In the genomic region with DNA sequence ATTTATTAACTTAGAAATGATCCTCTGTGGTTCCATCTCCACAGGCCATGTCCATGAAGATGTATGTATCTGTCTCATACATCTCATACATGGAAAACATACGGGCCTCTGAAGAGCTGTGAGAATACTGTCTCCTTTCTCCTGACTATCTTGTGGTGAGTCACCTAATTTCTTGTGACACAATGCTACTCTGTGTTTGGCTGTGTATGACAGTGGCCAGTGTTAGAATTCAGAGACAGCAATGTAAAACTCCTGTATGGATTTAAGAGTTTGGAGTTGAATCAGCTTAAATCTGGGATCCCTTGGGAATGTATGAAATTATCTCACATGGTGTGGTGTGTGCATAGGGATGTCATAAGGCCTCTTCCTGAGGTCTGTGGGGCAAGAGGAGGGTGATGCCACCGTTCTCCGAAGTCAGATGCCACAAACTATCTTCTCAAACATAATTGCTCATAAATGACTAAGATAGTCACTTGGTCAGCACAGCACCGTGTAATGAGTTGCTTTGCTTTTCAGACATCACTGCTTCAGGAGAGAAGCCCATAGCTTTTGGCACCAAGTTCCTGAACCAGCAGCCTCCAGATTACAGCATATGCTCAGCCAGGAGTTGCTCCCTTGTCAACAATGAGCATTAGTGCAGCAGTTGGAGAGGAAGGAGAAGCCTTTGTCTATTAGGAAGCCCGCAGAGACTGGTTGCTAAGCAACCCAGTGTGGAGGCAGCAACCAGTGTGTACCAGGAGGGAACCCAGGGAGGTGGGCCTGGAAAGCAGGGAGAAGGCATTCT, we compare ENCODE assay signal across 10 mouse cellular contexts.
A peak's percentile ranks its signal among the peaks of the same experiment; 100 is the strongest.
DNase-seq lines count a peak whose midpoint lies in the region; TF ChIP-seq lines count a peak whose summit lies in the region.
"Had no signal": no experiment of that assay in that cellular context is flagged by ENCODE, and none has a peak within 500 bp of the region (broad histone marks: within the 10 kb centered on the region; RNA-seq: fewer than 3 reads in every experiment).

No protein-coding gene starts in this region.

- no peaks in the 10 kb centered on the region for H3K27me3 ChIP-seq in heart, adult 2 months (ENCODE audit: control insufficient read depth, insufficient read depth, low read length)
- H3K27me3 ChIP-seq: liver, embryonic 13.5 days had no signal

- H3K27ac ChIP-seq in heart, adult 2 months: no peak overlapping the region
- H3K27ac ChIP-seq: liver, embryonic 13.5 days had no signal

- H3K36me3 ChIP-seq in heart, adult 2 months (ENCODE audit: control insufficient read depth, insufficient read depth, low read length): no peaks in the 10 kb centered on the region
- H3K36me3 ChIP-seq: liver, embryonic 13.5 days had no signal

- 55% methylated on average over 5 of the region's 5 CpGs for WGBS in heart, adult 2 months

- no peak overlapping the region for H3K4me3 ChIP-seq in heart, adult 2 months
- H3K4me3 ChIP-seq: liver, embryonic 13.5 days had no signal

- H3K4me1 ChIP-seq in heart, adult 2 months (ENCODE audit: control insufficient read depth, insufficient read depth, low read length): no peaks in the 10 kb centered on the region
- H3K4me1 ChIP-seq: liver, embryonic 13.5 days had no signal

- no peak for TF ChIP-seq CTCF in heart, adult 2 months (IDR thresholded peaks at IDR 0.05)

- TF ChIP-seq EP300 in heart, adult 2 months (IDR thresholded peaks at IDR 0.05; ENCODE audit: insufficient read depth, low read depth, low read length): no peak

- H3K79me2 ChIP-seq in heart, adult 2 months (replicated peaks; ENCODE audit: control insufficient read depth, insufficient read depth, low read length): no peaks in the 10 kb centered on the region

- peak; percentile 3 for DNase-seq in gastrocnemius, postnatal 14 days
- DNase-seq in gastrocnemius, postnatal 10 days: no peak
- peak; percentile 72 to 83 for DNase-seq in frontal cortex, adult 2 months (ENCODE audit: extremely low spot score in 1 of 2, low spot score in 1 of 2)
- peak; percentile 47 to 72 for DNase-seq in left cerebral cortex, postnatal 10 days (ENCODE audit: extremely low spot score in 1 of 2, low spot score in 2 of 2)
- peak; percentile 83 to 91 for DNase-seq in right cerebral cortex, postnatal 10 days (ENCODE audit: low spot score in 2 of 2)
- no peak for DNase-seq in ovary, postnatal 14 days (ENCODE audit: low spot score)
- no peak for DNase-seq in heart, adult 2 months
- no peak for DNase-seq in heart, postnatal 14 days
- DNase-seq: liver, embryonic 13.5 days; thymus, adult 18-20 months had no signal

- no peak for TF ChIP-seq POLR2A in heart, adult 2 months (IDR thresholded peaks at IDR 0.05; ENCODE audit: insufficient read depth, low read depth, low read length)

- H3K9ac ChIP-seq in heart, adult 2 months (ENCODE audit: low read depth, low read length): no peak overlapping the region
- H3K9ac ChIP-seq: liver, embryonic 13.5 days had no signal

- intact Hi-C loops in gastrocnemius, postnatal 14 days (cut with DNase I; ENCODE audit: low total_unique reads): no loop called here
- intact Hi-C loops in left cerebral cortex, postnatal 10 days (cut with DNase I): no loop called here
- intact Hi-C loops in heart, adult 2 months (cut with DNase I): no loop called here
- intact Hi-C loops in heart, postnatal 14 days (cut with DNase I): no loop called here

Comparison
In these comparisons a context has a peak if more than half of its experiments do, and no peak if none do; other contexts are left out.
1. DNase-seq: peak in gastrocnemius, postnatal 14 days (single experiment), frontal cortex, adult 2 months (2 of 2), left cerebral cortex, postnatal 10 days (2 of 2) and right cerebral cortex, postnatal 10 days (2 of 2); none in gastrocnemius, postnatal 10 days (single experiment), ovary, postnatal 14 days (single experiment), heart, adult 2 months (0 of 2) and heart, postnatal 14 days (0 of 2).